Mouse (Mus musculus) midbrain, embryonic 10.5 days (tissue): ENCODE data around the gene Gm29094. TPM values are rescaled to one million over a fixed set of nuclear protein-coding genes. Genes with fewer than 3 reads are reported as not detected.
"Not testable (repeated sequence)": the region's sequence is repeated elsewhere in the genome, so short reads cannot be mapped to it uniquely, and the experiment has no call there.

Experiments
- DNase-seq: peaks from one replicate; pipeline ENCODE4 v3.0.0-alpha.2; 2017; ENCODE audit warnings: low spot score
- H3K27ac ChIP-seq: fragments of 300-500 bp; sonication (generic); replicated peaks from 2 replicates; pipeline ENCODE4 v1.5.1; 2016; ENCODE audit warnings: mild to moderate bottlenecking
- H3K27me3 ChIP-seq: fragments of 300-500 bp; sonication (generic); 2 replicates; pipeline ENCODE4 v1.6.1; 2016; ENCODE audit warnings: low read depth, mild to moderate bottlenecking; ENCODE audit not compliant: poor library complexity, severe bottlenecking
- H3K36me3 ChIP-seq: fragments of 300-500 bp; sonication (generic); 2 replicates; pipeline ENCODE4 v1.6.1; 2016; ENCODE audit warnings: mild to moderate bottlenecking, moderate library complexity
- H3K4me1 ChIP-seq: fragments of 300-500 bp; sonication (generic); 2 replicates; pipeline ENCODE4 v1.6.1; 2016
- H3K4me3 ChIP-seq: fragments of 300-500 bp; sonication (generic); 2 replicates; pipeline ENCODE4 v1.5.1; 2016; ENCODE audit warnings: mild to moderate bottlenecking, moderate library complexity
- H3K9me3 ChIP-seq: fragments of 300-500 bp; sonication (generic); replicated peaks from 2 replicates; pipeline ENCODE4 v1.6.1; 2016; ENCODE audit warnings: mild to moderate bottlenecking
- WGBS: fragments of 180-500 bp; shearing (Covaris S2); methylation state at CpG from one replicate; pipeline ENCODE4 v1.1.7; 2016; 5-methylcytosine and 5-hydroxymethylcytosine counted together
- polyA plus RNA-seq: library from polyadenylated mRNA; unstranded; fragments of >200 nt; fragmentation: Nextera tagmentation; extraction: Ambion mirVana; gene quantifications from 2 replicates; pipeline ENCODE4 v1.2.1, GENCODE M21; 2016

Gm29094 gene
- 0.28 TPM in 1 of 2 replicates, not detected in the other for polyA plus RNA-seq

- not testable (repeated sequence) for DNase-seq, H3K4me3 ChIP-seq, H3K4me1 ChIP-seq, H3K27me3 ChIP-seq, H3K36me3 ChIP-seq, H3K27ac ChIP-seq, H3K9me3 ChIP-seq
- WGBS, result 87% methylated on average over 5 of the region's 5 CpGs
These were observed at the start of gene Gm29094, which contains the start of gene Bcl2a1b for GRCm38 (mm10) chr9:89198969-89199416. Gene Gm29094 (plus strand): TSS chr9:89199379. Gene Bcl2a1b (plus strand): TSS chr9:89199209.

- not testable (repeated sequence) for H3K9me3 ChIP-seq, H3K4me1 ChIP-seq, H3K27ac ChIP-seq, H3K36me3 ChIP-seq, H3K27me3 ChIP-seq, H3K4me3 ChIP-seq, DNase-seq
These were observed 26.6 kb upstream of the Gm29094 start for GRCm38 (mm10) chr9:89172539-89172938.

GRCm38 (mm10) chr9:89178833-89179232 is 20.3 kb upstream of the Gm29094 start:
- not testable (repeated sequence) for H3K27me3 ChIP-seq, H3K9me3 ChIP-seq, DNase-seq, H3K4me3 ChIP-seq, H3K36me3 ChIP-seq, H3K27ac ChIP-seq, H3K4me1 ChIP-seq
- 33% methylated on average over 2 of the region's 3 CpGs for WGBS

- H3K27ac ChIP-seq, H3K4me3 ChIP-seq, H3K27me3 ChIP-seq, H3K9me3 ChIP-seq, H3K36me3 ChIP-seq, DNase-seq, H3K4me1 ChIP-seq: not testable (repeated sequence)
- 83% methylated on average over 4 of the region's 4 CpGs for WGBS
These were observed 19.7 kb upstream of the Gm29094 start for GRCm38 (mm10) chr9:89179469-89179868.

GRCm38 (mm10) chr9:89187006-89187405 is 12.2 kb upstream of the Gm29094 start:
- H3K36me3 ChIP-seq, H3K27me3 ChIP-seq, H3K9me3 ChIP-seq, H3K4me1 ChIP-seq, H3K4me3 ChIP-seq, H3K27ac ChIP-seq, DNase-seq: not testable (repeated sequence)
- WGBS, result 74% methylated on average over 15 of the region's 15 CpGs

GRCm38 (mm10) chr9:89195483-89195882 is 3.7 kb upstream of the Gm29094 start:
- not testable (repeated sequence) for DNase-seq, H3K9me3 ChIP-seq, H3K27me3 ChIP-seq, H3K4me3 ChIP-seq, H3K4me1 ChIP-seq, H3K27ac ChIP-seq, H3K36me3 ChIP-seq

GRCm38 (mm10) chr9:89197509-89197908 is 1.7 kb upstream of the Gm29094 start:
- not testable (repeated sequence) for DNase-seq, H3K36me3 ChIP-seq
- WGBS, result 100% methylated on average over 1 of the region's 1 CpGs

GRCm38 (mm10) chr9:89198349-89198748 is 830 bp upstream of the Gm29094 start:
- not testable (repeated sequence) for H3K27me3 ChIP-seq, H3K4me1 ChIP-seq, H3K4me3 ChIP-seq, DNase-seq, H3K27ac ChIP-seq, H3K36me3 ChIP-seq, H3K9me3 ChIP-seq
- WGBS, result 91% methylated on average over 3 of the region's 3 CpGs

More at GRCm38 (mm10) chr9:89197509-89197908, 1.7 kb upstream of the Gm29094 start:
- H3K9me3 ChIP-seq, H3K4me1 ChIP-seq, H3K27ac ChIP-seq, H3K4me3 ChIP-seq, H3K27me3 ChIP-seq: not testable (repeated sequence)

GRCm38 (mm10) chr9:89202256-89202655 is 3.1 kb downstream of the Gm29094 start:
- not testable (repeated sequence) for H3K9me3 ChIP-seq, H3K36me3 ChIP-seq, H3K27ac ChIP-seq, DNase-seq, H3K4me1 ChIP-seq, H3K27me3 ChIP-seq, H3K4me3 ChIP-seq

GRCm38 (mm10) chr9:89208939-89209338 is 9.8 kb downstream of the Gm29094 start:
- H3K9me3 ChIP-seq, H3K4me1 ChIP-seq, H3K27ac ChIP-seq, DNase-seq, H3K36me3 ChIP-seq, H3K27me3 ChIP-seq, H3K4me3 ChIP-seq: not testable (repeated sequence)
- WGBS, result 89% methylated on average over 1 of the region's 1 CpGs

GRCm38 (mm10) chr9:89210353-89211064 is 11.3 kb downstream of the Gm29094 start, which contains the start of gene Mthfs:
Gene Mthfs (plus strand): TSS chr9:89210676.
- WGBS, result 34% methylated on average over 9 of the region's 12 CpGs
- not testable (repeated sequence) for DNase-seq
- peak within 1 kb of the TSS; percentile 80 for H3K27ac ChIP-seq

GRCm38 (mm10) chr9:89211065-89211858 is 12.1 kb downstream of the Gm29094 start:
- not testable (repeated sequence) for H3K4me1 ChIP-seq
- WGBS, result 6% methylated on average over 14 of the region's 44 CpGs

More at GRCm38 (mm10) chr9:89210353-89211064, 11.3 kb downstream of the Gm29094 start, which contains the start of gene Mthfs:
- H3K4me1 ChIP-seq, H3K36me3 ChIP-seq, H3K27me3 ChIP-seq, H3K9me3 ChIP-seq: not testable (repeated sequence)
- peak within 1 kb of the TSS; percentile 45 for H3K4me3 ChIP-seq

GRCm38 (mm10) chr9:89212428-89212827 is 13.2 kb downstream of the Gm29094 start:
- not testable (repeated sequence) for H3K4me3 ChIP-seq
- WGBS, result 43% methylated on average over 1 of the region's 1 CpGs

More at GRCm38 (mm10) chr9:89211065-89211858, 12.1 kb downstream of the Gm29094 start:
- H3K4me3 ChIP-seq, result peak overlapping the region; percentile 45
- not testable (repeated sequence) for H3K9me3 ChIP-seq, DNase-seq, H3K36me3 ChIP-seq, H3K27me3 ChIP-seq
- H3K27ac ChIP-seq, result peak overlapping the region; percentile 80

More at GRCm38 (mm10) chr9:89212428-89212827, 13.2 kb downstream of the Gm29094 start:
- not testable (repeated sequence) for H3K27me3 ChIP-seq, DNase-seq, H3K9me3 ChIP-seq, H3K36me3 ChIP-seq, H3K4me1 ChIP-seq, H3K27ac ChIP-seq
